Mouse (Mus musculus) mature B cell (primary cell): ENCODE measurements around the gene Pdia2.
"Not testable (repeated sequence)": the region's sequence is repeated elsewhere in the genome, so short reads cannot be mapped to it uniquely, and the experiment has no call there.

Experiments
- in situ Hi-C: fragments of 300-500 bp; cut with MboI; formaldehyde crosslinking; loops from 2 replicates; pipeline ENCODE4 v1.14.3; 2019

The Pdia2 gene

DNA sequence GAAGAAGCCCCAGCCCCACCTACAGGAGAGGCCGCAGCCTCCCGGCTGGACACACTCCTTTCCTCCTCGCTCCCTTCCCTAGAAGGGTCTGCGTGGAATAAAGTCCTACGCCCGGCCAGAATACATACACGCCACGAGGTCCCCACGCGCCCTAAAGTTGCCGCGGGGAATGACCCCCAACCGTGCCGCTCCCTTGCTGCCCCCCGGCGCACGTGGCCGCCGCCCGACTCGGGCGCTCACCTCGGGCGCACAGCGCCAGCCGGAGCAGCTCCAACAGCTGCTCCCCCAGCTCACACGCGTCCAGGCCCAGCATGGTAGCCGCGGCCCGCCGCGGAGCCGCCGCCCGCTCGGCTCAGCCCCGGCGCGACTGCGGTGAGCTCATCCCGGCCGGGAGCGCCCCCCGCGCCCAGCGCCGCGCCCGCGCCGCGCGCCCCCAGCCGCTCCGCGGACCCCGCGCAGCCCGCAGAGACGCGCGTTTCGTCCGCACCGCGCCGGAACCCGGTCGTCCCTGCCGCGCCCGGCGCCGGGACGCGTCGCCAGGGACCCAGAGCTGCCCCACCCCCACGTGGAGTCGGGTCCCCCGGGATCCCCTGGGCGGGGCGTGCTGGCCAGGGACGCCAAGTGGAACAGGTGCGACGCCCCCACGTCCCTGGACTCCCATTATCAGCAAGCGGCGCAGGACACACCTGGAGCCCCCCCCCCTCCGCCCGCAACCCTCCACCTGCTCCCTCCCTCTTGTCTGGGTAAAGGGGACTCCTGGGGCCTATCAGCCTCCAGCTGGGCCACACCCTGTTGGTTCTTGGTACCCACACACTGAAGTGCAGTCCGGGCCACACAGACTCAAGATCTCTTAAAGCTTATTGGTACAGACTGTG, 2.2 kb upstream of the Pdia2 start:
- in situ Hi-C loops = no loop called here

- in situ Hi-C loops = no loop called here
These were observed 6.3 kb downstream of the Pdia2 start for GRCm38 (mm10) chr17:26192481-26193190.

- in situ Hi-C loops = not testable (repeated sequence)
These were observed 7.4 kb downstream of the Pdia2 start for GRCm38 (mm10) chr17:26191486-26191885.

- in situ Hi-C loops = no loop called here
These were observed 10.6 kb downstream of the Pdia2 start for GRCm38 (mm10) chr17:26188091-26188805.

GRCm38 (mm10) chr17:26187592-26187991, 11.3 kb downstream of the Pdia2 start:
- in situ Hi-C loops = no loop called here

DNA sequence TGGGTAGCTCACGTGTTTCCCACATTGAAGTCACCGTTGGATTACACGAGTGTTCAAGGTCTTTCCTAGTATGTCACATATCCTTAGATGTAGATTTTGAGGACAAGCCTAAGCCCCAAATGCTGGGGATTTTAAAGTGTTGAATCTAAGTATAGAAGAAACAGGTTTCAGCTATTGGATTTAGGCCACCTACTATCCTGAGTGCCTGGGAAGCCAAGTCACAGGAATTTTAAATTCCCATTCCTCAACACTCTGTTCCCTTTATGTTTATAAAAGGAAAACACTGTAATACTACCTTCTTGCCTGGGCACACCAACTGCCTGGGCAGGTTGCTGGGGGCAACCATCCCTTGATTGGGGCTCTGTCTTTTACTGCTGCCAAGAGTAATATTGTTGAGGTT, 17.7 kb downstream of the Pdia2 start:
- in situ Hi-C loops = no loop called here

GRCm38 (mm10) chr17:26178611-26179010, 20.3 kb downstream of the Pdia2 start:
- in situ Hi-C loops = no loop called here

GRCm38 (mm10) chr17:26175248-26175647, 23.6 kb downstream of the Pdia2 start:
- in situ Hi-C loops = not testable (repeated sequence)

GRCm38 (mm10) chr17:26168039-26168438, 30.8 kb downstream of the Pdia2 start:
- in situ Hi-C loops = no loop called here

DNA sequence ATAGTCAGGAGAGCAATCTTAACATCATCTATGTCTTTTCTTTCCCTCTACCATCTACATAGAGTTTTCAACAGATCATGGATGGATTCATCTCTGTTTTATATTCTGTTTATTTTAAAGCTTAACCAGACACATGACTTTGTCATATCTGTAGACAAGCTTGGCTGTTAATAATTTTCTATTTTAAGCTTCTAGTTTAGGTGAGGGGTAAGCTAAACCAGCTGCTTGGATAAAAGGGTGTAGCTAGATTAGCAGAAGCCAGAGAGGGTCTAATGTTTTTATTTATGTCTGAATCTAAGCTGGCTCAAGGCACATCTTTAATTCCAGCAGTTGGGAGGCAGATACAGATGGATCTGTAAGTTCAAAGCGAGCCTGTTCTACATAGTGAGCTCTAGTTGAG, 36.2 kb downstream of the Pdia2 start:
- in situ Hi-C loops = no loop called here

DNA sequence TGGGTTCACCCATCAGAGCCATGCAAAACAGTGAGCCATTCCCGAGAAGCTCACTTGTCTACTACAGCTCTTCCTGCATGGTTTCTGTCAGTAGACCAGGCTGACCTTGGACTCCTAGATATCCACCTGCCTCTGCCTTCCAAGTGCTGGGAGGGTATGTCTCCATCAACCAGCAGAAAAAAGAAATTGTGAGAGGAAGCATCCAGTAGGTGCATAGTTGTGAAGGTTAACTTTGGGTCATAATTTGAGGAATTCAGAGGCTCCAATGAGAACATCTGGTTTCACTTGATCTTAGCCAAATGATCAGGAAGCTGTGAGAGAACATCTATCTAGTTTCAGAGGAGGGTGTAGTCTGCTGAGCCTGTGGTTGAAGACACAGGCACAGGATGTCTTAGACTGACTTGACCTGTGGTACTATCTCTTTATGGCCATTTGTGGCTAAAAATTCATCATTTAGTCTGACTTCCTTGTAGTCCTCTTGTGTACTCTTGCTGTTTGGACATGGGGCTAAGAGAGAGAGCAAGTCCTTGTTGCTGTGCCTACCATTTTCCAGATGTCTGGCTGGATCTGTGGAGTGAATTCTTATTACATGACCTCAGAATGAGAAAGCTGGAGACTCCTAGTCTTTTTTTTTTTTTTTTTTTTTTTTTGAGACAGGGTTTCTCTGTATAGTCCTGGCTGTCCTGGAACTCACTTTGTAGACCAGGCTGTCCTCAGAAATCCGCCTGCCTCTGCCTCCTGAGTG, 46.8 kb downstream of the Pdia2 start:
- in situ Hi-C loops = no loop called here

GRCm38 (mm10) chr17:26149056-26149455, 49.8 kb downstream of the Pdia2 start:
- in situ Hi-C loops = no loop called here
